Mouse (Mus musculus): ENCODE data around the gene Fuk. TPM values are rescaled to one million over a fixed set of nuclear protein-coding genes. Genes with fewer than 3 reads are reported as not detected.
"Not testable (repeated sequence)": the region's sequence is repeated elsewhere in the genome, so short reads cannot be mapped to it uniquely, and the experiment has no call there.

Gene Fuk
- polyA plus RNA-seq, 1 experiment from 2014 or later = 6.4 TPM

GRCm38 (mm10) chr8:110870501-110870900, 31.8 kb downstream of the Fuk start:
- Histone ChIP-seq H3K4me1 (ENCODE audit: control insufficient read depth, insufficient read depth, low read length) (no peaks in the 10 kb centered on the region), H3K4me3 (replicated peaks; ENCODE audit: low read depth, low read length) (no peak overlapping the region), H3K27ac (replicated peaks; ENCODE audit: low read depth, low read length) (no peak overlapping the region), H3K27me3 (ENCODE audit: control insufficient read depth, insufficient read depth, low read length) (no peaks in the 10 kb centered on the region), H3K9me3 (ENCODE audit: control insufficient read depth, low read length) (no peaks in the 10 kb centered on the region), H3K4me2 (ENCODE audit: low read length) (no peak overlapping the region), H3K36me3 (ENCODE audit: control insufficient read depth, insufficient read depth, low read length) (peaks cover 91% of the 10 kb centered on the region), H3K9ac (replicated peaks; ENCODE audit: low read length) (no peak overlapping the region)
- 100% methylated on average over 2 of the region's 2 CpGs for WGBS
- no peak for DNase-seq
- no peak for ATAC-seq (ENCODE audit: low FRiP score, low TSS enrichment)

GRCm38 (mm10) chr8:110861347-110862025, 40.8 kb downstream of the Fuk start:
- not testable (repeated sequence) for H3K4me3 ChIP-seq (replicated peaks; ENCODE audit: low read depth, low read length); H3K9me3 ChIP-seq (ENCODE audit: control insufficient read depth, low read length); ATAC-seq (ENCODE audit: low FRiP score, low TSS enrichment); DNase-seq; H3K4me2 ChIP-seq (ENCODE audit: low read length); H3K9ac ChIP-seq (replicated peaks; ENCODE audit: low read length); H3K27me3 ChIP-seq (ENCODE audit: control insufficient read depth, insufficient read depth, low read length); H3K4me1 ChIP-seq (ENCODE audit: control insufficient read depth, insufficient read depth, low read length); H3K27ac ChIP-seq (replicated peaks; ENCODE audit: low read depth, low read length)
- peaks cover 95% of the 10 kb centered on the region for H3K36me3 ChIP-seq (ENCODE audit: control insufficient read depth, insufficient read depth, low read length)
- WGBS = 96% methylated on average over 7 of the region's 7 CpGs

- Histone ChIP-seq H3K27ac (replicated peaks; ENCODE audit: low read depth, low read length) (no peak overlapping the region), H3K4me3 (replicated peaks; ENCODE audit: low read depth, low read length) (no peak overlapping the region), H3K4me1 (ENCODE audit: control insufficient read depth, insufficient read depth, low read length) (no peaks in the 10 kb centered on the region), H3K4me2 (ENCODE audit: low read length) (no peak overlapping the region), H3K36me3 (ENCODE audit: control insufficient read depth, insufficient read depth, low read length) (peaks cover 93% of the 10 kb centered on the region), H3K9me3 (ENCODE audit: control insufficient read depth, low read length) (no peaks in the 10 kb centered on the region), H3K27me3 (ENCODE audit: control insufficient read depth, insufficient read depth, low read length) (no peaks in the 10 kb centered on the region), H3K9ac (replicated peaks; ENCODE audit: low read length) (no peak overlapping the region)
- 85% methylated on average over 7 of the region's 7 CpGs for WGBS
- DNase-seq (peak; percentile 47), ATAC-seq (ENCODE audit: low FRiP score, low TSS enrichment) (no peak)
Measured at GRCm38 (mm10) chr8:110859651-110860501, 42.4 kb downstream of the Fuk start.

- no peaks in the 10 kb centered on the region for H3K27me3 ChIP-seq (ENCODE audit: control insufficient read depth, insufficient read depth, low read length)
- no peak overlapping the region for H3K27ac ChIP-seq (replicated peaks; ENCODE audit: low read depth, low read length)
- DNase-seq (peak; percentile 14), ATAC-seq (ENCODE audit: low FRiP score, low TSS enrichment) (no peak)
- no peaks in the 10 kb centered on the region for H3K4me1 ChIP-seq (ENCODE audit: control insufficient read depth, insufficient read depth, low read length)
- H3K4me2 ChIP-seq (ENCODE audit: low read length) = no peak overlapping the region
- no peak overlapping the region for H3K9ac ChIP-seq (replicated peaks; ENCODE audit: low read length)
- 82% methylated on average over 5 of the region's 5 CpGs for WGBS
- H3K4me3 ChIP-seq (replicated peaks; ENCODE audit: low read depth, low read length) = no peak overlapping the region
- no peaks in the 10 kb centered on the region for H3K9me3 ChIP-seq (ENCODE audit: control insufficient read depth, low read length)
- peaks cover 93% of the 10 kb centered on the region for H3K36me3 ChIP-seq (ENCODE audit: control insufficient read depth, insufficient read depth, low read length)
Measured at GRCm38 (mm10) chr8:110856760-110857461, 45.4 kb downstream of the Fuk start.

GRCm38 (mm10) chr8:110856073-110856472, 46.2 kb downstream of the Fuk start:
- not testable (repeated sequence) for H3K9ac ChIP-seq (replicated peaks; ENCODE audit: low read length); H3K4me2 ChIP-seq (ENCODE audit: low read length); H3K4me1 ChIP-seq (ENCODE audit: control insufficient read depth, insufficient read depth, low read length); H3K27ac ChIP-seq (replicated peaks; ENCODE audit: low read depth, low read length); H3K9me3 ChIP-seq (ENCODE audit: control insufficient read depth, low read length); DNase-seq; H3K27me3 ChIP-seq (ENCODE audit: control insufficient read depth, insufficient read depth, low read length); H3K4me3 ChIP-seq (replicated peaks; ENCODE audit: low read depth, low read length); ATAC-seq (ENCODE audit: low FRiP score, low TSS enrichment)
- 98% methylated on average over 3 of the region's 4 CpGs for WGBS
- peaks cover 94% of the 10 kb centered on the region for H3K36me3 ChIP-seq (ENCODE audit: control insufficient read depth, insufficient read depth, low read length)

GRCm38 (mm10) chr8:110851186-110851585, 51.1 kb downstream of the Fuk start:
- no peak for DNase-seq
- Histone ChIP-seq H3K4me1 (ENCODE audit: control insufficient read depth, insufficient read depth, low read length) (peaks cover 8% of the 10 kb centered on the region), H3K27ac (replicated peaks; ENCODE audit: low read depth, low read length) (no peak overlapping the region), H3K4me2 (ENCODE audit: low read length) (no peak overlapping the region), H3K27me3 (ENCODE audit: control insufficient read depth, insufficient read depth, low read length) (no peaks in the 10 kb centered on the region), H3K9me3 (ENCODE audit: control insufficient read depth, low read length) (no peaks in the 10 kb centered on the region), H3K4me3 (replicated peaks; ENCODE audit: low read depth, low read length) (no peak overlapping the region), H3K9ac (replicated peaks; ENCODE audit: low read length) (no peak overlapping the region), H3K36me3 (ENCODE audit: control insufficient read depth, insufficient read depth, low read length) (peaks cover 64% of the 10 kb centered on the region)
- 96% methylated on average over 10 of the region's 10 CpGs for WGBS
- ATAC-seq (ENCODE audit: low FRiP score, low TSS enrichment) = no peak

GRCm38 (mm10) chr8:110847645-110848495, 54.4 kb downstream of the Fuk start:
- ATAC-seq (ENCODE audit: low FRiP score, low TSS enrichment) (no peak), DNase-seq (no peak)
- no peaks in the 10 kb centered on the region for H3K27me3 ChIP-seq (ENCODE audit: control insufficient read depth, insufficient read depth, low read length)
- H3K4me3 ChIP-seq (replicated peaks; ENCODE audit: low read depth, low read length) = peak overlapping the region; percentile 97
- H3K27ac ChIP-seq (replicated peaks; ENCODE audit: low read depth, low read length) = no peak overlapping the region
- H3K36me3 ChIP-seq (ENCODE audit: control insufficient read depth, insufficient read depth, low read length) = peaks cover 52% of the 10 kb centered on the region
- 58% methylated on average over 14 of the region's 14 CpGs for WGBS
- H3K9me3 ChIP-seq (ENCODE audit: control insufficient read depth, low read length) = no peaks in the 10 kb centered on the region
- peak overlapping the region; percentile 65 for H3K4me2 ChIP-seq (ENCODE audit: low read length)
- peaks cover 17% of the 10 kb centered on the region for H3K4me1 ChIP-seq (ENCODE audit: control insufficient read depth, insufficient read depth, low read length)
- peak overlapping the region; percentile 79; the same call in 1 of the 2 replicates for H3K9ac ChIP-seq (replicated peaks; ENCODE audit: low read length)

GRCm38 (mm10) chr8:110847171-110847549, 55.1 kb downstream of the Fuk start:
- 1% methylated on average over 13 of the region's 13 CpGs for WGBS
- no peaks in the 10 kb centered on the region for H3K9me3 ChIP-seq (ENCODE audit: control insufficient read depth, low read length)
- H3K4me3 ChIP-seq (replicated peaks; ENCODE audit: low read depth, low read length) = peak overlapping the region; percentile 97
- H3K4me1 ChIP-seq (ENCODE audit: control insufficient read depth, insufficient read depth, low read length) = peaks cover 17% of the 10 kb centered on the region
- ATAC-seq (ENCODE audit: low FRiP score, low TSS enrichment) (no peak), DNase-seq (no peak)
- H3K36me3 ChIP-seq (ENCODE audit: control insufficient read depth, insufficient read depth, low read length) = peaks cover 52% of the 10 kb centered on the region
- peak overlapping the region; percentile 79 for H3K9ac ChIP-seq (replicated peaks; ENCODE audit: low read length)
- peak overlapping the region; percentile 89 for H3K27ac ChIP-seq (replicated peaks; ENCODE audit: low read depth, low read length)
- H3K4me2 ChIP-seq (ENCODE audit: low read length) = peak overlapping the region; percentile 65
- no peaks in the 10 kb centered on the region for H3K27me3 ChIP-seq (ENCODE audit: control insufficient read depth, insufficient read depth, low read length)
